Mouse (Mus musculus) heart, embryonic 13.5 days (tissue): ENCODE data around the gene Whrn. TPM values are rescaled to one million over a fixed set of nuclear protein-coding genes. Genes with fewer than 3 reads are reported as not detected.

Source experiments
- ATAC-seq: fragments of 200-750 bp; cut with Nextera tagmentation; 2 replicates; pipeline ENCODE4 v1.8.0; 2017; ENCODE audit warnings: moderate TSS enrichment; ENCODE audit not compliant: insufficient number of reproducible peaks, low FRiP score, low TSS enrichment; ENCODE audit errors: extremely low read depth
- H3K27ac ChIP-seq: fragments of 300-500 bp; sonication (generic); replicated peaks from 2 replicates; pipeline ENCODE4 v1.5.1; 2015; ENCODE audit warnings: moderate library complexity, mild to moderate bottlenecking, inconsistent platforms
- H3K27me3 ChIP-seq: fragments of 300-500 bp; sonication (generic); replicated peaks from 2 replicates; pipeline ENCODE4 v1.6.1; 2015; ENCODE audit warnings: mild to moderate bottlenecking, inconsistent platforms
- H3K36me3 ChIP-seq: fragments of 300-500 bp; sonication (generic); 2 replicates; pipeline ENCODE4 v1.6.1; 2015; ENCODE audit warnings: mild to moderate bottlenecking, inconsistent platforms
- H3K4me1 ChIP-seq: fragments of 300-500 bp; sonication (generic); 2 replicates; pipeline ENCODE4 v1.6.1; 2015; ENCODE audit warnings: inconsistent platforms
- H3K4me2 ChIP-seq: fragments of 300-500 bp; sonication (generic); 2 replicates; pipeline ENCODE4 v1.6.1; 2015; ENCODE audit warnings: inconsistent platforms, mild to moderate bottlenecking, moderate library complexity
- H3K4me3 ChIP-seq: fragments of 300-500 bp; sonication (generic); 2 replicates; pipeline ENCODE4 v1.5.1; 2015; ENCODE audit warnings: moderate library complexity, mild to moderate bottlenecking, inconsistent platforms
- H3K9ac ChIP-seq: fragments of 300-500 bp; sonication (generic); 2 replicates; pipeline ENCODE4 v1.6.1; 2015; ENCODE audit warnings: inconsistent platforms, mild to moderate bottlenecking, moderate library complexity
- H3K9me3 ChIP-seq: fragments of 300-500 bp; sonication (generic); 2 replicates; pipeline ENCODE4 v1.6.1; 2016; ENCODE audit warnings: inconsistent platforms
- WGBS: fragments of 180-500 bp; shearing (Covaris S2); methylation state at CpG from one replicate; pipeline ENCODE4 v1.1.7; 2015; ENCODE audit warnings: mixed read lengths; 5-methylcytosine and 5-hydroxymethylcytosine counted together
- polyA plus RNA-seq: library from polyadenylated mRNA; unstranded; fragments of >200 nt; fragmentation: Nextera tagmentation; extraction: Ambion mirVana; gene quantifications from 2 replicates; pipeline ENCODE4 v1.2.1, GENCODE M21; 2015

Whrn gene
- polyA plus RNA-seq, 1 experiment from 2014 or later = 2.8 TPM

DNA sequence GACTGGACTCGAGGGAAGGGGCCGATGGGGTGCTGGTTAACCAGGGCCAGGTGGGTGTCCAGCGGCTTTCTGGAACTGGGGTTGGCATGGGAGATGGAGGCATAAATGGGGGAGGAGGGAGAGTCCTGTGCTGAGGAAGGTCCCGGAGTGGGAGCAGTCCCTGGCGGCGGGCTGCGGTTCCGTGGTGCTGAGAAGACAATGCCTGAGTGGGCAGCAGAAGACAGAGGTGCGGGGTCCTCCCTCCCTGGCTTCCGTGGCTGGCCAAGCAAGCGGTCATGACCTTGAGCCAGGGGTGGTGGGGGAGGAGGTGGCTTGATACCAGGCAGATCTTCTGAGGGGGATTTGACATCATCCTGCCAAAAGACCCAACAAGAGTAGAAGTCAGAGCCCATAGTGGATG is 77.5 kb downstream of the Whrn start:
- no peaks in the 10 kb centered on the region for H3K36me3 ChIP-seq
- no peak overlapping the region for H3K27ac ChIP-seq
- ATAC-seq = no peak
- H3K9ac ChIP-seq = no peak overlapping the region
- no peak overlapping the region for H3K4me3 ChIP-seq
- peaks cover 23% of the 10 kb centered on the region; the same call in 1 of the 2 replicates for H3K27me3 ChIP-seq
- no peaks in the 10 kb centered on the region for H3K9me3 ChIP-seq
- no peak overlapping the region for H3K4me2 ChIP-seq
- 73% methylated on average over 11 of the region's 11 CpGs for WGBS
- H3K4me1 ChIP-seq = peaks cover 18% of the 10 kb centered on the region

DNA sequence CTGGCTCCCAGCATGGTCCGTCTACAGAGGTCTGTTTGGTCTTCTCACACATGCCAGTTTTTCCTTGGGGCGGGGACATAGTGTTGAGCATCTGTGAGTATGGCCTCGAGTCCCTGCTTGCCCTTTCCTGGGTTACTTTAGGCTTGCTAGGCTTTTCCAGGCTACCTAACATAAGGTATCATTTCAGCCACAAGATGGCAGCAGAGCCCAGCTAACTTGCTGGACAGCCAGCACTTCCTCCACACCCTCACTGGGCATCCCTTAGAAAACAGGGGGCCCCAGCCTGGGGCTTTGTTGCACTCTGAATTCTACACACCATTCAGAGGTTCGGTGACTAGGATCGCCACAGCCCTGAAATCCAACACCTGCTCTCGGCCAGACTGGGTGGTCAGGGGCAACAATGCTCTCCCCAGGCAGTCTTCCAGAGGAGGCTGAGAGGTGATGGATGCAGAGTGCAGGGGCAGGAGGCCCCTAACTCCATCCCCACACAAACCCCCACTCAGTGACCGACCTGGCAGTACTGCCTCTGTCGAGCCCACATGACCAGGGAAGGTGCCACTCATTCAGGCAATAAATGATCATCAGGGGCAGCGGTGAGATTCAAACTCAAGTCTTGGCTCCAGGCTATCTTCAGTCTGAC is 78.4 kb downstream of the Whrn start:
- no peak overlapping the region for H3K4me2 ChIP-seq
- H3K4me3 ChIP-seq = no peak overlapping the region
- peaks cover 23% of the 10 kb centered on the region; the same call in 1 of the 2 replicates for H3K27me3 ChIP-seq
- no peaks in the 10 kb centered on the region for H3K9me3 ChIP-seq
- peaks cover 12% of the 10 kb centered on the region for H3K4me1 ChIP-seq
- H3K36me3 ChIP-seq = no peaks in the 10 kb centered on the region
- ATAC-seq = no peak
- no peak overlapping the region for H3K27ac ChIP-seq
- H3K9ac ChIP-seq = no peak overlapping the region
- WGBS = 24% methylated on average over 9 of the region's 9 CpGs

DNA sequence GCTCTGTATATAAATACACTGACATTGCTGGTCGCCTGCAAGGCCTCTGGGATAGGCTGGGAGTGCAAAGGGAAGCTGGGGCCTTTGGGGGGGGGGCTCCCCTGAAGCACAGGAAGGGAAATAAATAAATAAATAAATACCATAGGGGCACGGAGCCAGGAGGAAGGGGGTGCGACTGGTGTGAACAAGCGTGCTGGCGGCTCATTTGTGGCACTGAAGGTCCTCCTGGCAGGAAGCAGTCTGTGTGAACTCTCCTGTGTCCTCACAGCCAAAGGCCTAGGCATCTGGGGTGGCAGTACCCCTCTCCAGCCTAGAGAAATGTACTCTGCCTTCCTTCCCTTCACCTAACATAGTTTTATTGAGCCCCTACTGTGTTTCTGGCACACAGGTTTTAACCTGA is 80.8 kb downstream of the Whrn start:
- Histone ChIP-seq H3K4me3 (no peak overlapping the region), H3K27ac (no peak overlapping the region), H3K27me3 (peaks cover 23% of the 10 kb centered on the region; the same call in 1 of the 2 replicates), H3K4me1 (peaks cover 13% of the 10 kb centered on the region), H3K36me3 (no peaks in the 10 kb centered on the region), H3K9ac (no peak overlapping the region), H3K4me2 (no peak overlapping the region), H3K9me3 (no peaks in the 10 kb centered on the region)
- no peak for ATAC-seq
- 64% methylated on average over 5 of the region's 5 CpGs for WGBS

DNA sequence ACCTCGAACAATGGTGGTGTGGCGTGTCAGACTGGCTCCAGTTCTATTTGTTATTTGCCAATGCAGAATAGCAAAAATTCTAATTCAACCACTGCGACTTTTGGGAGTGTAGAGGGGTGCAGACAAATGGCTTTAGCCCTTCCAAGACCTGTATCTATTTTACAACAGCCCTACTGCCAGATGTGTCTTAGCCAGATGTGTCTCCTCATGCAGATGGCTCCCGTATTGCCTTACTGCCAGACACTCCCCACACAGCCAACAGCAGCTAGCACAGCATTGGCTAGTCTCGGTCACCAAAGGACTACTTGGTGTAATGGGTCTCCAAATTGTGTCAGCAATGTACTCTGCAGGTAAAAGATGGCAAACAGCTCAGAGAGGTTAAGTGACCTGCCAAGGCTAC is 84.6 kb downstream of the Whrn start:
- H3K4me2 ChIP-seq = peak overlapping the region; percentile 99; the same call in 1 of the 2 replicates
- 56% methylated on average over 5 of the region's 5 CpGs for WGBS
- ATAC-seq = no peak
- H3K36me3 ChIP-seq = no peaks in the 10 kb centered on the region
- H3K4me1 ChIP-seq = peaks cover 27% of the 10 kb centered on the region
- H3K9ac ChIP-seq = no peak overlapping the region
- H3K27me3 ChIP-seq = peaks cover 14% of the 10 kb centered on the region; the same call in 1 of the 2 replicates
- H3K9me3 ChIP-seq = no peaks in the 10 kb centered on the region
- H3K4me3 ChIP-seq = no peak overlapping the region
- H3K27ac ChIP-seq = no peak overlapping the region

DNA sequence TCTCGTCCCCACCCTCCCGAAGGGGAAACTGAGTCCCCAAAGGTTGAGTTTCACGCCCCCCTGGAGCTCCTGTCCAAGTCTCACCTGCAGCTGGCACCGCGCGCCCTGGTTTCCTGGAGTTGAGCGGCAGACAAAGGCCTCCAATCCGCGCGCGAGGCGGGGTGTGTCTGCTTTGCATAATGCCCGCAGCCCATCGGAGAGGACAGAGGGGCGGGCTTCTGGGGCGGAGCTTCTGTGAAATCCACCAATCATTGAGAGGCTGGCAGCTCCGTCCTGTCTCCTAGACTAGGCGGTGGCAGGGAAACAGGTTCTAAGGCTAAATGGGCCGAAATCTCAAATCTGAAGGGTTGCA is 85.2 kb downstream of the Whrn start:
- peaks cover 33% of the 10 kb centered on the region for H3K4me1 ChIP-seq
- no peaks in the 10 kb centered on the region for H3K9me3 ChIP-seq
- peaks cover 12% of the 10 kb centered on the region; the same call in 1 of the 2 replicates for H3K27me3 ChIP-seq
- WGBS = under 1% methylated on average over 19 of the region's 19 CpGs
- H3K9ac ChIP-seq = peak overlapping the region; percentile 77
- no peaks in the 10 kb centered on the region for H3K36me3 ChIP-seq
- H3K4me2 ChIP-seq = peak overlapping the region; percentile 99
- ATAC-seq = peak; percentile 69
- no peak overlapping the region for H3K27ac ChIP-seq
- H3K4me3 ChIP-seq = peak overlapping the region; percentile 70

DNA sequence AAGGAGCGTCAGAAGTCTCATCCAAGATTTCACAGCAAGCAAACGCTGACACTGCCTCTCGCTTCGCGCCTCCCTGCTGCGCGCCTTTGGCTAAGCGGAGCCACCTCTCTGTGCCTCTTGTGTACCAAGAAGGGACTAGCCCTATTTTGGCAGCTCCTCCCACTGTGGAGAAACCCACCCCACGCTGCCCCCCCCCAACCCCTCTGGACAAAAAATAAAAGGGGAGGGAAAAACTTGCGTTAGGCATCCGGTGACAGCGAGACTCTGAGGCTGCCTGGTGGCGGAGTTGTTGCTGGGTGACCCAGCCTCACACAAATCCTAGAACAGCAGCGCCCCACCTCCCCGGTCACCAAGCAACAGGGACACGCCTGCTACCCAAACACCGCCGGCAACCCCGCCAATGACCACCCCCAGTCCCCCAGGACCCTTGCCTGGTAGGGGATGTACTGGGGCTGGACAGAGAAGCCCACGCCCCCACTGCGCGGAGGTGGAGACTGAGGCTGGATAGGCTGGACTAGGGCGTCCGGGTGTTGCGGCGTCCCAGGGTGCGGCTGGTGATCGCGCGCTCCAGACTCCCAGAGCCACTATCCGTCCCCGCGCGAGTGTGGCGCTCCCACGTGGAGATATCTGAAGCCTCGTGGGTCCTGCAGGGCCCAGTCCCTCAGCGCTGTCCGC is 85.7 kb downstream of the Whrn start:
- Histone ChIP-seq H3K4me1 (peaks cover 39% of the 10 kb centered on the region), H3K9ac (peak overlapping the region; percentile 77), H3K9me3 (no peaks in the 10 kb centered on the region), H3K36me3 (no peaks in the 10 kb centered on the region), H3K4me2 (peak overlapping the region; percentile 99), H3K27me3 (peaks cover 12% of the 10 kb centered on the region; the same call in 1 of the 2 replicates), H3K27ac (no peak overlapping the region), H3K4me3 (peak overlapping the region; percentile 70)
- ATAC-seq = no peak
- WGBS = under 1% methylated on average over 38 of the region's 39 CpGs

DNA sequence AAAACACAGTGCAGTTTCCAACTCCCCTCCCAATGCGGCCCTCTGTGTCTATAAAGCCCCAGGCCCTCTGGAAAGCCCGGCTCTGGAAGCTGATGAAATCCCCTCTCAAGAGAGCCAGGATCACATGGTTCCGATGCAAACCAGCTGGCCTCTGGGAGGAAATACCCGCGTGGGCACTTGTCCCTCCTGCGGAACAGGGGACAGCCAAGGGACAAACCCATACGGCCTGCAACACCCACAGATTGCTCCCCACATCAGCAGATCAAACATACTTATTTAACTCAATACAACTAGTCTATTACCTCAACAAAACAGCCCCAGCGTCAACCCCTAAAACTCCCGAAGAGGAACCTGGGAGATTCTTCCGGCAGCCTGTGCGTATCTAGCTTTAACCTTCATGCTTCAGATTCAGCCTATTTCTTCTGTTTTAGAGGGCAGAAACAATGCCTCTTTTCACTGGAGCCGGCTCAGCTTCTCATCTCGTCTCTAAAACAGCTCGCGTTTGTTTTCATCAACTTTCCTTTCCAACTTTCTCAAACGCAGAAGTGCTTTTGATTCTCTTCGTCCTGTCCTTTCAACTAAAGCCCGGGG is 86.4 kb downstream of the Whrn start:
- peaks cover 12% of the 10 kb centered on the region; the same call in 1 of the 2 replicates for H3K27me3 ChIP-seq
- H3K36me3 ChIP-seq = no peaks in the 10 kb centered on the region
- no peak for ATAC-seq
- peak overlapping the region; percentile 77 for H3K9ac ChIP-seq
- no peaks in the 10 kb centered on the region for H3K9me3 ChIP-seq
- no peak overlapping the region for H3K27ac ChIP-seq
- peak overlapping the region; percentile 99 for H3K4me2 ChIP-seq
- peak overlapping the region; percentile 70 for H3K4me3 ChIP-seq
- H3K4me1 ChIP-seq = peaks cover 45% of the 10 kb centered on the region
- WGBS = 3% methylated on average over 18 of the region's 18 CpGs

DNA sequence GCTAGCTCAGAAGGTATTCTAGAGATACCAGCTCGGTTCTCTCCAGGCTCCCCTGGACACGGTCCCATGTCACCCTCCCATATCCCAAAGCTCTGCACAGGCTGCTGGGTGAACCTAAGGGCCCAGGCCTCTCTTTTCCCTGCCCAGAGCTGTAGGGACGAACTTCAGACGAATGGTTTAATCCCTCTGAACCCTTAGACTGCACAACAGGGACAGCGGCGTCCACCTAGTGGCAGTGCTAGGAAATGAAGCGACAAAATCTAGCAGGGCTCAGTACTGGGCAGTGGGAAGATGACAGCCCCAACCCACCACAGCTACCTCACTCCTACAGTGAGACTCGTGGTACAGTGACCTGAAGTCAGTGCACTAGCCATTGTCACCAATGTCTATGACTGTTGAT is 87.1 kb downstream of the Whrn start:
- no peaks in the 10 kb centered on the region for H3K36me3 ChIP-seq
- peak overlapping the region; percentile 35; the same call in 1 of the 2 replicates for H3K9ac ChIP-seq
- peaks cover 12% of the 10 kb centered on the region; the same call in 1 of the 2 replicates for H3K27me3 ChIP-seq
- H3K9me3 ChIP-seq = no peaks in the 10 kb centered on the region
- H3K4me1 ChIP-seq = peaks cover 52% of the 10 kb centered on the region
- H3K4me3 ChIP-seq = no peak overlapping the region
- ATAC-seq = no peak; the same call in 1 of the 2 replicates
- 7% methylated on average over 8 of the region's 8 CpGs for whole genome bisulfite sequencing
- 0 out of 2 replicates have a peak overlapping the region, but pooled peaks have one; percentile 9 for H3K27ac ChIP-seq
- peak overlapping the region; percentile 99 for H3K4me2 ChIP-seq

DNA sequence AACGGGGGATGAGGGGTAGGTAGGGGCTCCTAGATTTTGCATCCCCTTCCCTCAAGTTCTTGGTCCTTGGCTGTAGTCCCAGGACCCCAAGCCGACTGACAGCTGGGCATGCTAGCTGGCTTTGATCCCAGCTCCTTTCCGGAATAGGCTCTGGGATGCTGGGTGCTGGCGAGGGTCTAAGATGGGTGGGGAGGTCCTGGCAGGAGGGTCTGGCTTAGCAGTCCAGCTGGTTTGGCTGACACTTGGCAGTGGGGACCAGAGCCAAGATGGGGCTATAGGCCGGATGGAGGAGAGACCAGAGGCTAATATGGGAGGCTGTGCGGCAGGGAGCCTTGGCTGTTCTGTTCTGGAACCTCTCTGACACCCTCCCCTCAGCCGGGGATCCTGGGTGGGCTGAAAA is 87.5 kb downstream of the Whrn start:
- ATAC-seq = no peak
- 0 out of 2 replicates have a peak overlapping the region, but pooled peaks have one; percentile 9 for H3K27ac ChIP-seq
- peak overlapping the region; percentile 35; the same call in 1 of the 2 replicates for H3K9ac ChIP-seq
- H3K4me3 ChIP-seq = no peak overlapping the region
- peak overlapping the region; percentile 99; the same call in 1 of the 2 replicates for H3K4me2 ChIP-seq
- H3K4me1 ChIP-seq = peaks cover 57% of the 10 kb centered on the region
- H3K36me3 ChIP-seq = no peaks in the 10 kb centered on the region
- 49% methylated on average over 7 of the region's 7 CpGs for WGBS
- no peaks in the 10 kb centered on the region for H3K9me3 ChIP-seq
- peaks cover 12% of the 10 kb centered on the region; the same call in 1 of the 2 replicates for H3K27me3 ChIP-seq

DNA sequence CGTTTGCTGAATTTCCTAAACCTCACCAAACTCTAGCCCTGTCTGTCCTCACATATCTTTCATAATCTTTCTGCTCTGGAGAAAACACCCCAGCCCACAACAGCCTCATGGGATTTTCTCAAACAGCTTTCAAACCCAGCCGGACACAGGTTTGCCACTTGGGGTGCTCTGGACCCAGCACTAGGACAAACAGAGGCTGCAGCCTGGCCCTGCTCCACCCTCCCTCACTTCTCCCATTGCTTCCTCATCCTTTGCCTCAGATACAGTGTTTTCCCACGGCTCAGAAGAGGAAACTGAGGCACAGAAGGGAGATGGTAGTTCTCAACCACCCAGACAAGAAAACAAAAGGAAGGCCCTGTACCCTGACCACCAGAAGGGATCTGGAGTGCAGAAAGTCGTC is 90.1 kb downstream of the Whrn start:
- no peak for ATAC-seq
- Histone ChIP-seq H3K4me1 (peaks cover 72% of the 10 kb centered on the region), H3K27me3 (peaks cover 16% of the 10 kb centered on the region; the same call in 1 of the 2 replicates), H3K4me2 (no peak overlapping the region), H3K9me3 (no peaks in the 10 kb centered on the region), H3K36me3 (no peaks in the 10 kb centered on the region), H3K27ac (no peak overlapping the region), H3K9ac (peak overlapping the region; percentile 26; the same call in 1 of the 2 replicates), H3K4me3 (no peak overlapping the region)
- 48% methylated on average over 4 of the region's 4 CpGs for WGBS

DNA sequence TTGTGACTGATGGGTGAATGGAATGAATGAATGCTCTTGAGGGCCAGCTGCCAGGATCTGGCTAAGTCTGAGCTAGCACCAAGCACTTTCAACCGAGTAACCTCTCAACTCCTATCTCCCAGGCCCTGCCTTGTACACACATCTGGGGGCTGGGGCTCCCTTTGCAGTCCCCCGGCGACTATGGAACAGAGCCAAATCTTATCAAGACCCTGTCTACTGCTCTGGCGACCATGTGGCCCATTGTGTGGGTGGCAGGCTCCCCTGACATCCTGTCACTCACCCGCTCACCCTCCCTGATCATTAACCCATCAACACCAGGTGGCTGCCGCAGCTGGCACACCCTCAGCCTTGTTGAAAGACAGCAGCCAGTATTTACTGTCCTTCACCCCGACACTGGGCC is 90.7 kb downstream of the Whrn start:
- 9% methylated on average over 7 of the region's 7 CpGs for WGBS
- no peak overlapping the region for H3K4me3 ChIP-seq
- peak overlapping the region; percentile 28; the same call in 1 of the 2 replicates for H3K27ac ChIP-seq
- H3K36me3 ChIP-seq = no peaks in the 10 kb centered on the region
- H3K4me1 ChIP-seq = peaks cover 76% of the 10 kb centered on the region
- no peak overlapping the region for H3K4me2 ChIP-seq
- H3K9me3 ChIP-seq = no peaks in the 10 kb centered on the region
- peak overlapping the region; percentile 26; the same call in 1 of the 2 replicates for H3K9ac ChIP-seq
- no peak for ATAC-seq
- H3K27me3 ChIP-seq = peaks cover 16% of the 10 kb centered on the region; the same call in 1 of the 2 replicates
